Mouse (Mus musculus) neural tube, embryonic 15.5 days (tissue): ENCODE measurements around the gene Spink2. TPM values are rescaled to one million over a fixed set of nuclear protein-coding genes. Genes with fewer than 3 reads are reported as not detected.
"Not testable (repeated sequence)": the region's sequence is repeated elsewhere in the genome, so short reads cannot be mapped to it uniquely, and the experiment has no call there.

Experiments
- ATAC-seq: fragments of 200-750 bp; cut with Nextera tagmentation; 2 replicates; pipeline ENCODE4 v1.8.0; 2017; ENCODE audit warnings: mild to moderate bottlenecking, moderate TSS enrichment, moderate library complexity; ENCODE audit not compliant: low FRiP score
- H3K27ac ChIP-seq: fragments of 300-500 bp; sonication (generic); replicated peaks from 2 replicates; pipeline ENCODE4 v1.5.1; 2015; ENCODE audit warnings: mild to moderate bottlenecking, inconsistent platforms
- H3K27me3 ChIP-seq: fragments of 300-500 bp; sonication (generic); replicated peaks from 2 replicates; pipeline ENCODE4 v1.6.1; 2015; ENCODE audit warnings: inconsistent platforms
- H3K36me3 ChIP-seq: fragments of 300-500 bp; sonication (generic); 2 replicates; pipeline ENCODE4 v1.6.1; 2015; ENCODE audit warnings: inconsistent platforms
- H3K4me1 ChIP-seq: fragments of 300-500 bp; sonication (generic); 2 replicates; pipeline ENCODE4 v1.6.1; 2015; ENCODE audit warnings: inconsistent platforms
- H3K4me2 ChIP-seq: fragments of 300-500 bp; sonication (generic); 2 replicates; pipeline ENCODE4 v1.6.1; 2015; ENCODE audit warnings: inconsistent platforms, mild to moderate bottlenecking, moderate library complexity
- H3K4me3 ChIP-seq: fragments of 300-500 bp; sonication (generic); replicated peaks from 2 replicates; pipeline ENCODE4 v1.5.1; 2015; ENCODE audit warnings: mild to moderate bottlenecking, inconsistent platforms
- H3K9ac ChIP-seq: fragments of 300-500 bp; sonication (generic); replicated peaks from 2 replicates; pipeline ENCODE4 v1.6.1; 2015; ENCODE audit warnings: mild to moderate bottlenecking, inconsistent platforms
- H3K9me3 ChIP-seq: fragments of 300-500 bp; sonication (generic); replicated peaks from 2 replicates; pipeline ENCODE4 v1.6.1; 2016; ENCODE audit warnings: inconsistent platforms
- WGBS: fragments of 180-500 bp; shearing (Covaris S2); methylation state at CpG from one replicate; pipeline ENCODE4 v1.1.7; 2015; ENCODE audit warnings: mixed read lengths; 5-methylcytosine and 5-hydroxymethylcytosine counted together
- polyA plus RNA-seq: library from polyadenylated mRNA; unstranded; fragments of >200 nt; fragmentation: Nextera tagmentation; extraction: Ambion mirVana; gene quantifications from 2 replicates; pipeline ENCODE4 v1.2.1, GENCODE M21; 2015

Spink2 gene
- polyA plus RNA-seq, 1 experiment from 2014 or later: 3.2 TPM

GRCm38 (mm10) chr5:77193266-77193665 lies 18.0 kb downstream of the Spink2 start:
- WGBS: 80% methylated on average over 4 of the region's 4 CpGs
- no peak overlapping the region for H3K9ac ChIP-seq
- H3K27ac ChIP-seq: no peak overlapping the region
- no peaks in the 10 kb centered on the region for H3K4me1 ChIP-seq
- no peaks in the 10 kb centered on the region for H3K27me3 ChIP-seq
- H3K4me2 ChIP-seq: no peak overlapping the region
- no peak overlapping the region for H3K4me3 ChIP-seq
- no peak for ATAC-seq
- H3K36me3 ChIP-seq: no peaks in the 10 kb centered on the region
- H3K9me3 ChIP-seq: no peaks in the 10 kb centered on the region

GRCm38 (mm10) chr5:77191631-77192030 lies 19.6 kb downstream of the Spink2 start:
- Histone ChIP-seq H3K4me2 (no peak overlapping the region), H3K27me3 (no peaks in the 10 kb centered on the region), H3K4me3 (no peak overlapping the region), H3K27ac (no peak overlapping the region), H3K36me3 (no peaks in the 10 kb centered on the region), H3K9ac (no peak overlapping the region), H3K9me3 (no peaks in the 10 kb centered on the region), H3K4me1 (no peaks in the 10 kb centered on the region)
- ATAC-seq: no peak
- 100% methylated on average over 1 of the region's 1 CpGs for WGBS

- no peak overlapping the region for H3K4me2 ChIP-seq
- no peak overlapping the region for H3K27ac ChIP-seq
- H3K36me3 ChIP-seq: no peaks in the 10 kb centered on the region
- ATAC-seq: no peak
- no peaks in the 10 kb centered on the region for H3K9me3 ChIP-seq
- WGBS: 86% methylated on average over 4 of the region's 4 CpGs
- no peak overlapping the region for H3K4me3 ChIP-seq
- H3K9ac ChIP-seq: no peak overlapping the region
- H3K4me1 ChIP-seq: no peaks in the 10 kb centered on the region
- no peaks in the 10 kb centered on the region for H3K27me3 ChIP-seq
Measured at GRCm38 (mm10) chr5:77191106-77191505, 20.2 kb downstream of the Spink2 start.

GRCm38 (mm10) chr5:77188738-77189137 lies 22.5 kb downstream of the Spink2 start:
- no peak overlapping the region for H3K4me3 ChIP-seq
- no peaks in the 10 kb centered on the region for H3K36me3 ChIP-seq
- 52% methylated on average over 3 of the region's 3 CpGs for WGBS
- H3K4me2 ChIP-seq: no peak overlapping the region
- no peak overlapping the region for H3K27ac ChIP-seq
- H3K9me3 ChIP-seq: no peaks in the 10 kb centered on the region
- no peak for ATAC-seq
- H3K9ac ChIP-seq: no peak overlapping the region
- no peaks in the 10 kb centered on the region for H3K27me3 ChIP-seq
- no peaks in the 10 kb centered on the region for H3K4me1 ChIP-seq

- H3K9me3 ChIP-seq: no peaks in the 10 kb centered on the region
- no peak overlapping the region for H3K4me3 ChIP-seq
- H3K27ac ChIP-seq: no peak overlapping the region
- H3K36me3 ChIP-seq: no peaks in the 10 kb centered on the region
- no peak overlapping the region for H3K4me2 ChIP-seq
- no peak for ATAC-seq
- H3K27me3 ChIP-seq: no peaks in the 10 kb centered on the region
- H3K4me1 ChIP-seq: no peaks in the 10 kb centered on the region
- H3K9ac ChIP-seq: no peak overlapping the region
- 93% methylated on average over 3 of the region's 3 CpGs for WGBS
Measured at GRCm38 (mm10) chr5:77185351-77185750, 25.9 kb downstream of the Spink2 start.

GRCm38 (mm10) chr5:77183876-77184275 lies 27.4 kb downstream of the Spink2 start:
- H3K36me3 ChIP-seq, H3K4me2 ChIP-seq, H3K27me3 ChIP-seq, H3K27ac ChIP-seq, H3K4me1 ChIP-seq, H3K9me3 ChIP-seq, H3K9ac ChIP-seq, H3K4me3 ChIP-seq, ATAC-seq: not testable (repeated sequence)
- WGBS: 74% methylated on average over 5 of the region's 5 CpGs

GRCm38 (mm10) chr5:77183338-77183737 lies 27.9 kb downstream of the Spink2 start:
- Histone ChIP-seq H3K9me3 (no peaks in the 10 kb centered on the region), H3K27ac (no peak overlapping the region), H3K4me3 (no peak overlapping the region), H3K4me1 (no peaks in the 10 kb centered on the region), H3K9ac (no peak overlapping the region), H3K36me3 (no peaks in the 10 kb centered on the region), H3K4me2 (no peak overlapping the region), H3K27me3 (no peaks in the 10 kb centered on the region)
- WGBS: 44% methylated on average over 1 of the region's 1 CpGs
- no peak for ATAC-seq

GRCm38 (mm10) chr5:77181508-77181907 lies 29.8 kb downstream of the Spink2 start:
- no peak overlapping the region for H3K4me2 ChIP-seq
- no peaks in the 10 kb centered on the region for H3K27me3 ChIP-seq
- H3K4me1 ChIP-seq: no peaks in the 10 kb centered on the region
- no peaks in the 10 kb centered on the region for H3K36me3 ChIP-seq
- H3K27ac ChIP-seq: no peak overlapping the region
- H3K9me3 ChIP-seq: no peaks in the 10 kb centered on the region
- WGBS: 89% methylated on average over 7 of the region's 7 CpGs
- ATAC-seq: no peak
- H3K4me3 ChIP-seq: no peak overlapping the region
- H3K9ac ChIP-seq: no peak overlapping the region

- no peaks in the 10 kb centered on the region for H3K4me1 ChIP-seq
- ATAC-seq: no peak
- no peak overlapping the region for H3K4me2 ChIP-seq
- H3K4me3 ChIP-seq: no peak overlapping the region
- 86% methylated on average over 1 of the region's 1 CpGs for WGBS
- H3K9me3 ChIP-seq: no peaks in the 10 kb centered on the region
- H3K9ac ChIP-seq: no peak overlapping the region
- no peaks in the 10 kb centered on the region for H3K27me3 ChIP-seq
- H3K36me3 ChIP-seq: no peaks in the 10 kb centered on the region
- no peak overlapping the region for H3K27ac ChIP-seq
Measured at GRCm38 (mm10) chr5:77178976-77179375, 32.3 kb downstream of the Spink2 start.

- 0 out of 2 replicates have a peak, but pooled peaks have one; percentile 31 for ATAC-seq
- no peak overlapping the region for H3K9ac ChIP-seq
- H3K9me3 ChIP-seq: no peaks in the 10 kb centered on the region
- H3K27ac ChIP-seq: no peak overlapping the region
- no peaks in the 10 kb centered on the region for H3K4me1 ChIP-seq
- no peaks in the 10 kb centered on the region for H3K27me3 ChIP-seq
- WGBS: 54% methylated on average over 9 of the region's 9 CpGs
- no peak overlapping the region for H3K4me3 ChIP-seq
- H3K4me2 ChIP-seq: no peak overlapping the region
- no peaks in the 10 kb centered on the region for H3K36me3 ChIP-seq
Measured at GRCm38 (mm10) chr5:77178008-77178407, 33.3 kb downstream of the Spink2 start.

- Histone ChIP-seq H3K4me2 (no peak overlapping the region), H3K27me3 (no peaks in the 10 kb centered on the region), H3K9me3 (no peaks in the 10 kb centered on the region), H3K27ac (no peak overlapping the region), H3K9ac (no peak overlapping the region), H3K36me3 (no peaks in the 10 kb centered on the region), H3K4me1 (no peaks in the 10 kb centered on the region), H3K4me3 (no peak overlapping the region)
- WGBS: 75% methylated on average over 4 of the region's 4 CpGs
- no peak for ATAC-seq
Measured at GRCm38 (mm10) chr5:77174779-77175178, 36.5 kb downstream of the Spink2 start.

- Histone ChIP-seq H3K9me3 (no peaks in the 10 kb centered on the region), H3K27ac (no peak overlapping the region), H3K27me3 (no peaks in the 10 kb centered on the region), H3K36me3 (no peaks in the 10 kb centered on the region), H3K9ac (no peak overlapping the region), H3K4me1 (no peaks in the 10 kb centered on the region), H3K4me2 (no peak overlapping the region), H3K4me3 (no peak overlapping the region)
- WGBS: 67% methylated on average over 5 of the region's 5 CpGs
- peak; percentile 79; the same call in 1 of the 2 replicates for ATAC-seq
Measured at GRCm38 (mm10) chr5:77170593-77170992, 40.7 kb downstream of the Spink2 start.
